Mouse (Mus musculus) gastrocnemius, postnatal 14 days (tissue): ENCODE measurements around the gene Eif2b5. TPM values are rescaled to one million over a fixed set of nuclear protein-coding genes. Genes with fewer than 3 reads are reported as not detected.

Experiments
- total RNA-seq, 2 experiments: library from RNA; stranded (reverse); gene quantifications; 2 replicates each; pipeline ENCODE4 v1.2.3; 2021

Gene Eif2b5
- total RNA-seq, 2 experiments from 2014 or later = 43.0 to 44.9 TPM

Other genes with a start within 250 kb of the Eif2b5 start
- gene Parl, start 196.4 kb upstream of the Eif2b5 start, total RNA-seq = 10 to 100 TPM; 76.8 to 81.8 TPM
- under 1 TPM in 1 of 2 experiments, not detected in 1; 0.18 TPM for gene Cyp2ab1, start 173.4 kb upstream of the Eif2b5 start, total RNA-seq
- 10 to 100 TPM; 42.6 to 43.0 TPM for gene Abcc5, start 72.4 kb upstream of the Eif2b5 start, total RNA-seq
- 10 to 100 TPM; 28.2 to 31.0 TPM for gene Dvl3, start 18.2 kb downstream of the Eif2b5 start, total RNA-seq
- 100 to 1,000 TPM; 127 to 134 TPM for gene Ap2m1, start 36.7 kb downstream of the Eif2b5 start, total RNA-seq
- gene Abcf3, start 49.8 kb downstream of the Eif2b5 start, total RNA-seq = 10 to 100 TPM; 47.1 to 53.6 TPM
- under 1 TPM; 0.10 to 0.16 TPM for gene Vwa5b2, start 90.7 kb downstream of the Eif2b5 start, total RNA-seq
- gene Eef1akmt4, start 112.8 kb downstream of the Eif2b5 start, total RNA-seq = 1 to 10 TPM; 5.5 to 5.9 TPM
- not detected for gene Gm49333, start 112.8 kb downstream of the Eif2b5 start, total RNA-seq
- gene Alg3, start 112.9 kb downstream of the Eif2b5 start, total RNA-seq = 10 to 100 TPM; 12.0 to 15.2 TPM
- 1 to 10 TPM; 1.3 to 1.6 TPM for gene Camk2n2, start 122.5 kb downstream of the Eif2b5 start, total RNA-seq
- gene Ece2, start 131.0 kb downstream of the Eif2b5 start, total RNA-seq = under 1 TPM; 0.16 to 0.57 TPM
- gene Psmd2, start 152.8 kb downstream of the Eif2b5 start, total RNA-seq = 100 to 1,000 TPM; 158 to 159 TPM
- gene Eif4g1, start 169.5 kb downstream of the Eif2b5 start, total RNA-seq = 100 to 1,000 TPM; 303 to 309 TPM
- gene Fam131a, start 194.4 kb downstream of the Eif2b5 start, total RNA-seq = 10 to 100 TPM; 28.7 to 34.5 TPM
- gene Polr2h, start 218.8 kb downstream of the Eif2b5 start, total RNA-seq = 10 to 100 TPM; 10.9 to 14.1 TPM
- gene Clcn2, start 218.9 kb downstream of the Eif2b5 start, total RNA-seq = 1 to 10 TPM; 2.3 to 2.7 TPM
- 1 to 10 TPM; 3.7 to 4.6 TPM for gene Chrd, start 234.3 kb downstream of the Eif2b5 start, total RNA-seq
- 1 to 10 TPM in 1 of 2 experiments, under 1 TPM in 1; 0.90 to 1.7 TPM for gene Thpo, start 235.7 kb downstream of the Eif2b5 start, total RNA-seq